Mouse (Mus musculus): ENCODE measurements around the gene Prkcz.
"Not testable (repeated sequence)": the region's sequence is repeated elsewhere in the genome, so short reads cannot be mapped to it uniquely, and the experiment has no call there.

GRCm38 (mm10) chr4:155328385-155328784 lies 32.8 kb downstream of the Prkcz start:
- TF ChIP-seq CTCF (conservative IDR thresholded peaks at IDR 0.05; ENCODE audit: low read length); POU5F1 (IDR thresholded peaks at IDR 0.05; ENCODE audit: borderline replicate concordance, low read length): not testable (repeated sequence)

All from E14TG2a.4 (cell line).